Mouse (Mus musculus): ENCODE results near the gene Olfr907. TPM values are rescaled to one million over a fixed set of nuclear protein-coding genes. Genes with fewer than 3 reads are reported as not detected.

The Olfr907 gene
- not detected in 2 replicates for polyA plus RNA-seq (2015; fragmentation: Nextera tagmentation; extraction: Ambion mirVana)

DNA sequence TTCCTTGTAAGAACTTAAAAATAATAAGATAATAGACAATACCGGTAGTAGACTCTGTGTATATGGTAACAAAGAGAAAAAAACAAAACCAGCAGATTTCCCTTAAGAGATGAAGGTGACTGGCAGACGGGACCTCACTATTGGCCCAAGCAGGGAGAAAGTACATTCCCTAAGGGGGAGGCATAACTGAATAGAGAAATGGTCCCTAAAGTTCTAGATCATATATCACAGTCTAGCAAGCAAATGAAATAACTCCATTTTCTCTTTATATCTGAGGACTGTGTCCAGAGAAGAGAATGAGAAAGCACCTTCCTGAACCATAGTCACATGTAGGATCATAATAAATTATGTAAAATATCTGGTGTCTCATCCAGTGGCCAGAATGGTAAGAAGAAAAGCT, at the start of gene Olfr907:
Olfr907 (plus strand) TSS at position 301 of the 400 bp plus-strand sequence.
- H3K4me3 ChIP-seq (replicated peaks), result no peak within 1 kb of the TSS
- ATAC-seq (ENCODE audit: insufficient number of reproducible peaks, low FRiP score, low TSS enrichment, low read depth), result no peak

DNA sequence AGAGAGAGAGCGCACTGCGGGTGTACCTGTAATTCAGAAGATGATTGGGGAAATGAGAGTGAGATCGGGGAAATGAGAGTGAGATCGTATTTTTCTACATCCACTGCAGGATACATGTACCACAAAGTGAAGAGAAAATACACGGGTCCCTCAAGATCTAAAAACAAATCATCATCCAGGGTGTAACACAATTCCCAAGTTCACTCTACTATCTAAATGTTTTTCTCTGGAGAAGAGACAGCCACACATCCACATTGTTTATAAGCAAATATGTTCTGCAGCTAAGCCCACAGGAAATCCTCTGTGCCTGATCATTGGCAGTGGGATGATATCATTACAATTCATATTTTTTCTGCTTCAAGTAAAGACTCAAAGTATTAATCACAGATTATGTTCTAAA, 48.2 kb upstream of the Olfr907 start, which contains the start of gene Olfr902:
Olfr902 (plus strand) TSS at position 301 of the 400 bp plus-strand sequence.
- H3K9ac ChIP-seq, result no peak within 1 kb of the TSS
- H3K27me3 ChIP-seq, result no peaks in the 10 kb centered on the region
- H3K36me3 ChIP-seq, result no peaks in the 10 kb centered on the region
- no peaks in the 10 kb centered on the region for H3K4me1 ChIP-seq
- H3K9me3 ChIP-seq (replicated peaks), result no peaks in the 10 kb centered on the region
- no peak within 1 kb of the TSS for H3K27ac ChIP-seq (replicated peaks)
- no peak within 1 kb of the TSS for H3K4me3 ChIP-seq (replicated peaks)
- H3K4me2 ChIP-seq (replicated peaks), result no peak within 1 kb of the TSS
- 82% methylated on average over 5 of the region's 5 CpGs for WGBS
- ATAC-seq (ENCODE audit: insufficient number of reproducible peaks, low FRiP score, low TSS enrichment, low read depth), result no peak

More for the DNA sequence above, at the start of gene Olfr907:
- Histone ChIP-seq H3K9ac (no peak within 1 kb of the TSS), H3K9me3 (replicated peaks) (no peaks in the 10 kb centered on the region), H3K27me3 (no peaks in the 10 kb centered on the region), H3K4me1 (no peaks in the 10 kb centered on the region), H3K27ac (replicated peaks) (no peak within 1 kb of the TSS), H3K4me2 (replicated peaks) (no peak within 1 kb of the TSS), H3K36me3 (no peaks in the 10 kb centered on the region)
- whole genome bisulfite sequencing, result 68% methylated on average over 2 of the region's 2 CpGs

GRCm38 (mm10) chr9:38462844-38463243, 32.8 kb upstream of the Olfr907 start, which contains the start of gene Olfr904:
TSS of gene Olfr904 (plus strand) at chr9:38463144.
- no peaks in the 10 kb centered on the region for H3K9me3 ChIP-seq (replicated peaks)
- H3K27ac ChIP-seq (replicated peaks), result no peak within 1 kb of the TSS
- no peak for ATAC-seq (ENCODE audit: insufficient number of reproducible peaks, low FRiP score, low TSS enrichment, low read depth)
- H3K4me1 ChIP-seq, result no peaks in the 10 kb centered on the region
- no peak within 1 kb of the TSS for H3K9ac ChIP-seq
- H3K27me3 ChIP-seq, result no peaks in the 10 kb centered on the region
- H3K4me2 ChIP-seq (replicated peaks), result no peak within 1 kb of the TSS
- no peaks in the 10 kb centered on the region for H3K36me3 ChIP-seq
- H3K4me3 ChIP-seq (replicated peaks), result no peak within 1 kb of the TSS

DNA sequence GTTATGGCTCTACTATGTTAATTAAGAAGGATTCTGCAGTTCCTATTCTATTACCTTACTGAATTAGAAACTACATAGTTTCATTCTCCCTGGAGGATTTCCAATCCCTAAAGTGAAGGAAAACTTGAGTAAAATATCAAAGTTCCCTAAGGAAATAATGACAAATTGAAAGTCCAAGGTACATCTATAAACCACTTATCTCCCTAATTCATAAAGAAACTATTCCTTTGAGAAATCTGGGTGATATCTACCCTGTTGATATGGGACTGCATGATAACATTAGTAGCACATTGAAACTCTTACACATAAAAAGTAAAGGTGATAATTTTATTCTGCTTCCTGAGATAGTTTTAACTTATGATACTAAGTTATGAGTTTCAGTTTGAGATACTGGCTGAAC, 24.8 kb upstream of the Olfr907 start, which contains the start of gene Olfr905:
Olfr905 (plus strand) TSS at position 301 of the 400 bp plus-strand sequence.
- Histone ChIP-seq H3K4me1 (no peaks in the 10 kb centered on the region), H3K9ac (no peak within 1 kb of the TSS), H3K4me2 (replicated peaks) (no peak within 1 kb of the TSS), H3K4me3 (replicated peaks) (no peak within 1 kb of the TSS), H3K36me3 (no peaks in the 10 kb centered on the region), H3K9me3 (replicated peaks) (no peaks in the 10 kb centered on the region), H3K27ac (replicated peaks) (no peak within 1 kb of the TSS), H3K27me3 (no peaks in the 10 kb centered on the region)
- no peak for ATAC-seq (ENCODE audit: insufficient number of reproducible peaks, low FRiP score, low TSS enrichment, low read depth)

GRCm38 (mm10) chr9:38486785-38487184, 8.8 kb upstream of the Olfr907 start, which contains the start of gene Olfr906:
TSS of gene Olfr906 (plus strand) at chr9:38487085.
- Histone ChIP-seq H3K4me3 (replicated peaks) (no peak within 1 kb of the TSS), H3K4me2 (replicated peaks) (no peak within 1 kb of the TSS), H3K9ac (no peak within 1 kb of the TSS), H3K4me1 (no peaks in the 10 kb centered on the region), H3K27me3 (no peaks in the 10 kb centered on the region), H3K9me3 (replicated peaks) (no peaks in the 10 kb centered on the region), H3K27ac (replicated peaks) (no peak within 1 kb of the TSS), H3K36me3 (no peaks in the 10 kb centered on the region)
- no peak for ATAC-seq (ENCODE audit: insufficient number of reproducible peaks, low FRiP score, low TSS enrichment, low read depth)
- 81% methylated on average over 3 of the region's 3 CpGs for WGBS

- Histone ChIP-seq H3K36me3 (no peaks in the 10 kb centered on the region), H3K9ac (no peak overlapping the region), H3K9me3 (replicated peaks) (no peaks in the 10 kb centered on the region), H3K27me3 (no peaks in the 10 kb centered on the region), H3K4me1 (no peaks in the 10 kb centered on the region), H3K27ac (replicated peaks) (no peak overlapping the region), H3K4me2 (replicated peaks) (no peak overlapping the region), H3K4me3 (replicated peaks) (no peak overlapping the region)
- no peak; the same call in 1 of the 2 replicates for ATAC-seq (ENCODE audit: insufficient number of reproducible peaks, low FRiP score, low TSS enrichment, low read depth)
- 67% methylated on average over 2 of the region's 2 CpGs for WGBS
Observed at GRCm38 (mm10) chr9:38512353-38512752, 16.8 kb downstream of the Olfr907 start.

DNA sequence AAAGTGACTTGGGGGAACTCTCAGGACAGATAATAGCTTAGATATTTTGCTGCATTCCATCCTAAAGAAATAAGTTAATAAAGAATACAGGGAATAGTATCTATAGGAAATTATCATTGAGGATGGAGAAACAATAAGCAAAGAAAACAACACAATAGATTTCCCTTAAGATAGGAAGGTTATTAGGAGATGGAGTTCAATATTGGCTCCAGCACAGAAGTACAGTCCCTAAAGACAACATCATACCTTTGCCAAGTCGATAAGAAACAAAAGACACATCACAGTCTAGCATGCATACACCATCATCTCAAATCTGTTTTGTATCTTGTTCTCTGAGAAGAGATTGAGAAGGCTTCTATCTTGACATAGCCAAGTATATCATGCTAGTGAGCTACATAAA, 25.7 kb downstream of the Olfr907 start, which contains the start of gene Olfr911-ps1:
Olfr911-ps1 (plus strand) TSS at position 301 of the 400 bp plus-strand sequence.
- no peak within 1 kb of the TSS for H3K4me2 ChIP-seq (replicated peaks)
- no peak within 1 kb of the TSS for H3K9ac ChIP-seq
- H3K27ac ChIP-seq (replicated peaks), result no peak within 1 kb of the TSS
- no peak within 1 kb of the TSS for H3K4me3 ChIP-seq (replicated peaks)
- no peaks in the 10 kb centered on the region for H3K4me1 ChIP-seq
- ATAC-seq (ENCODE audit: insufficient number of reproducible peaks, low FRiP score, low TSS enrichment, low read depth), result no peak
- no peaks in the 10 kb centered on the region for H3K36me3 ChIP-seq
- H3K27me3 ChIP-seq, result no peaks in the 10 kb centered on the region
- 67% methylated on average over 1 of the region's 1 CpGs for WGBS
- no peaks in the 10 kb centered on the region for H3K9me3 ChIP-seq (replicated peaks)

DNA sequence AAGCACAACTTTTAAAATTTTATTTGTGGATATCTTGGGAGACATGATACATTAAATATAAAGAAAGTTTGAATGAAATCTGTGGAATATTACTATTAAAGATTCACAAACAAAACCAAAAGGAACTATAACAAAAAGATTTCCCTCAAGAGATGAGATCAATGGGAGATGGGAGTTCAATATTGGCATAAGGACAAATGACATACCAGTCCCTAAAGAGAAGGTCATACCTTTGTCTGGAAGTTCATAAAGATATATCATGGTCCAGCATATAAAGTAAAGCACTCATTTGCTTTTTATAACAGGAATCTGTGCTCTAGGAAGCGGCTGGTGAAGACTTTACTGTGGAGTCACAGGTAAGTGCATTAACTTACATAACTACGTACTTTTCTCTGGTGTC, 41.9 kb downstream of the Olfr907 start, which contains the start of gene Olfr910:
Olfr910 (plus strand) TSS at position 301 of the 400 bp plus-strand sequence.
- no peaks in the 10 kb centered on the region for H3K9me3 ChIP-seq (replicated peaks)
- WGBS, result 87% methylated on average over 2 of the region's 2 CpGs

More for the DNA sequence above, 41.9 kb downstream of the Olfr907 start, which contains the start of gene Olfr910:
- Histone ChIP-seq H3K27me3 (no peaks in the 10 kb centered on the region), H3K4me2 (replicated peaks) (no peak within 1 kb of the TSS), H3K4me1 (no peaks in the 10 kb centered on the region), H3K27ac (replicated peaks) (no peak within 1 kb of the TSS), H3K4me3 (replicated peaks) (no peak within 1 kb of the TSS), H3K36me3 (no peaks in the 10 kb centered on the region), H3K9ac (no peak within 1 kb of the TSS)
- no peak for ATAC-seq (ENCODE audit: insufficient number of reproducible peaks, low FRiP score, low TSS enrichment, low read depth)

Other genes with a start within 250 kb of the Olfr907 start
- not detected in 2 replicates for gene Olfr143, start 243.0 kb upstream of the Olfr907 start, polyA plus RNA-seq (2015; fragmentation: Nextera tagmentation; extraction: Ambion mirVana)
- gene Olfr895, start 227.9 kb upstream of the Olfr907 start, polyA plus RNA-seq (2015; fragmentation: Nextera tagmentation; extraction: Ambion mirVana), result not detected in 2 replicates
- gene Olfr896-ps1, start 204.7 kb upstream of the Olfr907 start, polyA plus RNA-seq (2015; fragmentation: Nextera tagmentation; extraction: Ambion mirVana), result not detected in 2 replicates
- gene Olfr25, start 166.7 kb upstream of the Olfr907 start, polyA plus RNA-seq (2015; fragmentation: Nextera tagmentation; extraction: Ambion mirVana), result 0.20 TPM in 1 of 2 replicates, not detected in the other
- not detected in 2 replicates for gene Olfr898, start 147.4 kb upstream of the Olfr907 start, polyA plus RNA-seq (2015; fragmentation: Nextera tagmentation; extraction: Ambion mirVana)
- gene Olfr250, start 128.9 kb upstream of the Olfr907 start, polyA plus RNA-seq (2015; fragmentation: Nextera tagmentation; extraction: Ambion mirVana), result 0.11 and 0.20 TPM in 2 replicates
- not detected in 2 replicates for gene Olfr251, start 118.7 kb upstream of the Olfr907 start, polyA plus RNA-seq (2015; fragmentation: Nextera tagmentation; extraction: Ambion mirVana)
- not detected in 2 replicates for gene Olfr147, start 94.1 kb upstream of the Olfr907 start, polyA plus RNA-seq (2015; fragmentation: Nextera tagmentation; extraction: Ambion mirVana)
- gene Olfr901, start 66.3 kb upstream of the Olfr907 start, polyA plus RNA-seq (2015; fragmentation: Nextera tagmentation; extraction: Ambion mirVana), result not detected in 2 replicates
- gene Olfr902, start 48.1 kb upstream of the Olfr907 start, polyA plus RNA-seq (2015; fragmentation: Nextera tagmentation; extraction: Ambion mirVana), result not detected in 2 replicates
- not detected in 2 replicates for gene Olfr904, start 32.7 kb upstream of the Olfr907 start, polyA plus RNA-seq (2015; fragmentation: Nextera tagmentation; extraction: Ambion mirVana)
- gene Olfr905, start 24.7 kb upstream of the Olfr907 start, polyA plus RNA-seq (2015; fragmentation: Nextera tagmentation; extraction: Ambion mirVana), result 0.05 TPM in 1 of 2 replicates, not detected in the other
- gene Olfr906, start 8.7 kb upstream of the Olfr907 start, polyA plus RNA-seq (2015; fragmentation: Nextera tagmentation; extraction: Ambion mirVana), result not detected in 2 replicates
- gene Olfr911-ps1, start 25.8 kb downstream of the Olfr907 start, polyA plus RNA-seq (2015; fragmentation: Nextera tagmentation; extraction: Ambion mirVana), result not detected in 2 replicates
- gene Olfr910, start 42.0 kb downstream of the Olfr907 start, polyA plus RNA-seq (2015; fragmentation: Nextera tagmentation; extraction: Ambion mirVana), result 0.11 TPM in 1 of 2 replicates, not detected in the other
- gene Olfr912, start 84.4 kb downstream of the Olfr907 start, polyA plus RNA-seq (2015; fragmentation: Nextera tagmentation; extraction: Ambion mirVana), result not detected in 2 replicates
- gene Olfr913, start 97.0 kb downstream of the Olfr907 start, polyA plus RNA-seq (2015; fragmentation: Nextera tagmentation; extraction: Ambion mirVana), result not detected in 2 replicates
- gene Olfr914, start 109.3 kb downstream of the Olfr907 start, polyA plus RNA-seq (2015; fragmentation: Nextera tagmentation; extraction: Ambion mirVana), result not detected in 2 replicates
- not detected in 2 replicates for gene Olfr916, start 164.1 kb downstream of the Olfr907 start, polyA plus RNA-seq (2015; fragmentation: Nextera tagmentation; extraction: Ambion mirVana)
- not detected in 2 replicates for gene Olfr917, start 170.0 kb downstream of the Olfr907 start, polyA plus RNA-seq (2015; fragmentation: Nextera tagmentation; extraction: Ambion mirVana)
- 0.05 TPM in 1 of 2 replicates, not detected in the other for gene Olfr918, start 178.8 kb downstream of the Olfr907 start, polyA plus RNA-seq (2015; fragmentation: Nextera tagmentation; extraction: Ambion mirVana)
- gene Olfr919, start 207.9 kb downstream of the Olfr907 start, polyA plus RNA-seq (2015; fragmentation: Nextera tagmentation; extraction: Ambion mirVana), result not detected in 2 replicates
- 28.9 and 30.4 TPM in 2 replicates for gene Vwa5a, start 222.5 kb downstream of the Olfr907 start, polyA plus RNA-seq (2015; fragmentation: Nextera tagmentation; extraction: Ambion mirVana)